Mouse (Mus musculus) adrenal gland, adult 18-20 months (tissue): Measurements from ENCODE around the gene Cpne9. TPM values are rescaled to one million over a fixed set of nuclear protein-coding genes. Genes with fewer than 3 reads are reported as not detected.

Experiments
- DNase-seq, 2 experiments: peaks; one replicate each; pipeline ENCODE4 v3.0.0; 2021 to 2022; ENCODE audit warnings: low spot score in 2 of 2
- total RNA-seq, 2 experiments: library from RNA; stranded (reverse); gene quantifications; 1 replicate in 1 of 2; 2 replicates in 1 of 2; pipeline ENCODE4 v1.2.3; 2021

The Cpne9 gene
- total RNA-seq, 2 experiments from 2014 or later, result 2.8 to 4.4 TPM

DNA sequence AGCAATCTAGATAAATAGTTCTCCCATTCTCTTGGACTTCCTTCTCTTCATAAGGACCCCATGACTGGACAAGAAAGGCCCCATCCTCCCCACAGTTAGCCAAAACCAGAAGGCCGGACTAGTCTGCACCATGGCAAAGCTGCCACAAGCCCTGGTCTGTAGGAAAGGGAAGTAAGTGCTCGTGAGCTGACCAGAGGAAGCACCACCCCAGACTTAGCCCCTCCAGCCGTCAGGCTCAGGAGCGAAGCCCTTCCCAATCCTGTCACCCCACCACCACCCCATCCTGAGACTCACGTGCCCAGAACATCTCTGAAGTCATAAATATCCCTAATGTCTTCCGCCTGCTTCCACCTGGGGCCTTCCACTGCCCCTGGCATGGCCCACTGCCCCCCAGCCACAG, 59.5 kb downstream of the Cpne9 start:
- no peak for DNase-seq

DNA sequence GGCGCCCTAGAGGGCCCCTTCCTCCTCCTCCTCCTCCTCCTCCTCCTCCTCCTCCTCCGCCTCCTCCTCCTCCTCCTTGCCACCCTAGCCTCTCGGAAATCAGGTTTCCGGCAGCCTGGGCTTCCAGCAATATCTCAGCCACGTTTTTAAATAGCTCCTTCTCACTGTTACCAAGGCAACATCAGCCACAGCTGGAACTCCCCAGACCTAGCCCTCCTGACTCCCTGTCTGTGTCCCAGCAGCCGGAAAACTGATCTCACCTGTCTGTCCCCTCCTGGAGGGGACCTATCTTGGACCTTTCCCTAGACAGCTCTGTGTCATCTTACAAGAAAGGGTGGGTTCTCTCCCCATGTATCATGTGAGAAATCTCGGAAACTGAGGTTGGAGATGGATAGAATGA, 60.2 kb downstream of the Cpne9 start:
- no peak for DNase-seq

DNA sequence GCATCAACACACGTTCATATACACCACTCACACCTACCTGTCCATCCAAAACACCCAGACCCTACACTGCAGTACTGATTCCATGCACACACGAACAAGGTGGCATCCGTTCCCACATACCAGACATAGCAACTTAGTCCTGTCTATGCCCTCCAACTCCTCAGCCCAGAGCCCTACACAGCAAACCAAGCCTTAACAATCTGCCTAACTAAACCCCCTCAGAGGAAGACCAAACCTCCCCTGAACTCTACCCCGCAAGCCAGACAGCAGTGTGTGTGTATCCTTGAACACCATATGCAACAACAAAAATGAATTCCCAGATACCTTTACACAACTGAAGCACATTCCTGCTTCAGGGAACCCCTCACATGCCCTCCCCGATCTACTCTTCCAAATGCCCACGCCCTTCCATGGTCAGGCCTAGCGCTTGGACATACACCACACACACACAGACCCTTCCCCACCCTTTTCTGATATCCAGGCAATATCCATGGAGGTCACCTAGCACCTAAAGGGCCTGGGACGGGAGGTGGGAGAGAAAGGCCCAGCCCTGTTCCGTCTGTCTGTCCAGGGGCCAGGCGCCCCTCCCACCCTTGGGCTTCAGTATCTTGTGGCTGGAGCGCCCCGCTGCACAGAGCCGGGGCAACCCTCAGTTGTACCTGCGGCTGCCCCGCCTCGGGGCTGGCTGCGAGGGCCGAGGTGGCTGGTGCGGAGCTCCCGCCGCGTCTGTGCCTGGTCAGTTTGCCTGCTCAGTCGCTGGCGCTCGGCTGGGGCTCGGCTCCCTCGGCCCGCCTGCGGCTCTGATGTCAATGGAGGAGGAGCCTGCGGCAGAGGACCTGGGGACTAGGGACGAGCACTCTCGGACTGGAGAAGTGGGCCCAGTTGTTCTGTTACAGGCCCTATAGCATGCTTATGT, 61.3 kb downstream of the Cpne9 start, which contains the start of gene Camk1:
Gene Camk1, minus strand, starts transcription at position 808 of the 916 bp plus-strand sequence.
- peak; percentile 82 to 84 for DNase-seq

GRCm38 (mm10) chr6:113344321-113344720, 62.2 kb downstream of the Cpne9 start:
- DNase-seq, result peak; percentile 58 to 68

DNA sequence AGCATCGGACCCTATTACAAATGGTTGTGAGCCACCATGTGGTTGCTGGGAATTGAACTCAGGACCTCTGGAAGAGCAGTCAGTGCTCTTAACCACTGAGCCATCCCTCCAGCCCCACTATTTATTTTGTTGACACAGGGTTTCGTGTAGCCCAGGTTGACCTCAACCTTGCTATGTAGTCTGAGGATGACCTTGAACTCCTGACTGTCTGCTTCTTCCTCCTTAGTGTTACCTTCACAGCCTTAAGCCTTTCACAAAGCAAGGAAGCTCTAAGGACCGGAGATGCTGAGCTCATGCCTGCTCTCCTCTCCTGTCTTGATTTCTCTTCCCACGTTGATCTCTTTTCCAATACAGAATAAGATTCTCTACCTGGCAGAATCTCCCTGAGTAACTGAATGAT, 64.8 kb downstream of the Cpne9 start:
- no peak for DNase-seq

GRCm38 (mm10) chr6:113350538-113350937, 68.4 kb downstream of the Cpne9 start:
- DNase-seq, result no peak

DNA sequence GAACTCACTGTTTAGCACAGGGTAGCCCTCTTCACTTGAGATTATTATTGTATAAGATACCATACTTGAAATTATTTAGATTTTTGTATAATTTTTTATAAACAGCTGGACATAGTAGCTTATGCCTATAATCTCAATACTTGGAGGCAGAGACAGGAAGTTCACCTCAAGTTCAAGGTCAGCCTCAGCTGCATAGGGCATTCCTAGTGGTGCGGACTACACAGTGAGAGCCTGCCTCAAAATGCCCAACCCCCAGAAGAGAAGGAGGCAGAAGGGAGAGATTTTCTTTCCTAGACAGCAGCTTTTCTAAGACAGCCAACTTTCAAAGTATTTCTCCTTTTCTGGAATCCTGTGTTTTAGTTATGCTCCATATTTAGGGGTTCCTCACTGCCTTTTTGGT, 69.1 kb downstream of the Cpne9 start:
- DNase-seq, result no peak

- no peak for DNase-seq
These were observed 69.5 kb downstream of the Cpne9 start for GRCm38 (mm10) chr6:113351653-113352052.

- DNase-seq, result no peak
These were observed 70.7 kb downstream of the Cpne9 start for GRCm38 (mm10) chr6:113352820-113353219.

- no peak for DNase-seq
These were observed 71.6 kb downstream of the Cpne9 start for GRCm38 (mm10) chr6:113353696-113354095.

Other genes with a start within 250 kb of the Cpne9 start
- gene Thumpd3, start 236.1 kb upstream of the Cpne9 start, total RNA-seq, result 10 to 100 TPM; 38.6 to 40.9 TPM
- gene Setd5, start 204.9 kb upstream of the Cpne9 start, total RNA-seq, result 10 to 100 TPM; 72.2 to 86.2 TPM
- 1 to 10 TPM; 4.1 to 4.3 TPM for gene Lhfpl4, start 86.9 kb upstream of the Cpne9 start, total RNA-seq
- 10 to 100 TPM; 18.2 to 18.4 TPM for gene Mtmr14, start 44.5 kb upstream of the Cpne9 start, total RNA-seq
- gene Brpf1, start 24.8 kb downstream of the Cpne9 start, total RNA-seq, result 10 to 100 TPM; 25.4 to 26.4 TPM
- gene Ogg1, start 44.7 kb downstream of the Cpne9 start, total RNA-seq, result 10 to 100 TPM in 1 of 2 experiments, 1 to 10 TPM in 1; 10.0 to 10.3 TPM
- gene Camk1, start 61.7 kb downstream of the Cpne9 start, total RNA-seq, result 10 to 100 TPM; 53.1 to 55.4 TPM
- 10 to 100 TPM; 31.9 to 36.1 TPM for gene Tada3, start 95.6 kb downstream of the Cpne9 start, total RNA-seq
- 100 to 1,000 TPM; 184 to 190 TPM for gene Arpc4, start 95.8 kb downstream of the Cpne9 start, total RNA-seq
- 1 to 10 TPM; 3.0 to 4.0 TPM for gene Ttll3, start 107.0 kb downstream of the Cpne9 start, total RNA-seq
- 1 to 10 TPM; 6.3 to 8.5 TPM for gene Rpusd3, start 137.0 kb downstream of the Cpne9 start, total RNA-seq
- gene Cidec, start 153.5 kb downstream of the Cpne9 start, total RNA-seq, result 100 to 1,000 TPM; 321 to 750 TPM
- gene Jagn1, start 160.3 kb downstream of the Cpne9 start, total RNA-seq, result 10 to 100 TPM; 47.2 to 49.7 TPM
- 1 to 10 TPM in 1 of 2 experiments, under 1 TPM in 1; 0.83 to 2.6 TPM for gene Il17re, start 176.2 kb downstream of the Cpne9 start, total RNA-seq
- 10 to 100 TPM; 19.9 to 26.9 TPM for gene Il17rc, start 189.1 kb downstream of the Cpne9 start, total RNA-seq
- gene Creld1, start 201.0 kb downstream of the Cpne9 start, total RNA-seq, result 10 to 100 TPM; 53.7 to 55.8 TPM
- gene Prrt3, start 219.6 kb downstream of the Cpne9 start, total RNA-seq, result under 1 TPM in 1 of 2 experiments, not detected in 1; 0.32 TPM
- 100 to 1,000 TPM in 1 of 2 experiments, 10 to 100 TPM in 1; 89.8 to 107 TPM for gene Emc3, start 249.3 kb downstream of the Cpne9 start, total RNA-seq
- under 1 TPM; 0.19 to 0.43 TPM for gene Fancd2, start 249.4 kb downstream of the Cpne9 start, total RNA-seq